Mouse (Mus musculus) testis, adult 2 months (tissue): ENCODE results near the gene Sucnr1. TPM values are rescaled to one million over a fixed set of nuclear protein-coding genes. Genes with fewer than 3 reads are reported as not detected.

Experiments
- H3K27ac ChIP-seq: fragments of 200-500 bp; 2 replicates; pipeline ENCODE4 v1.5.1; 2012; ENCODE audit warnings: low read depth, low read length; ENCODE audit not compliant: control insufficient read depth, insufficient read depth
- H3K27me3 ChIP-seq: fragments of 200-500 bp; 2 replicates; pipeline ENCODE4 v1.6.1; 2012; ENCODE audit warnings: mild to moderate bottlenecking, low read length, moderate library complexity; ENCODE audit not compliant: control insufficient read depth, insufficient read depth
- H3K36me3 ChIP-seq: fragments of 200-500 bp; 2 replicates; pipeline ENCODE4 v1.6.1; 2012; ENCODE audit warnings: mild to moderate bottlenecking, low read length; ENCODE audit not compliant: control insufficient read depth, insufficient read depth
- H3K4me1 ChIP-seq: fragments of 200-500 bp; 2 replicates; pipeline ENCODE4 v1.6.1; 2012; ENCODE audit warnings: low read length; ENCODE audit not compliant: control insufficient read depth, insufficient read depth
- H3K4me3 ChIP-seq: fragments of 200-500 bp; 2 replicates; pipeline ENCODE4 v1.5.1; 2012; ENCODE audit warnings: low read depth, mild to moderate bottlenecking, low read length, moderate library complexity, mixed read lengths; ENCODE audit not compliant: control insufficient read depth
- CTCF ChIP-seq: fragments of 200-500 bp; IDR thresholded peaks from 2 replicates; pipeline ENCODE4 v1.5.1; 2012; ENCODE audit warnings: low read depth, mild to moderate bottlenecking, inconsistent platforms, low read length, moderate library complexity; ENCODE audit not compliant: control insufficient read depth, insufficient read depth, insufficient replicate concordance
- POLR2A ChIP-seq: fragments of 200-500 bp; IDR thresholded peaks from 2 replicates; pipeline ENCODE4 v1.6.1; 2012; ENCODE audit warnings: low read depth, mild to moderate bottlenecking, inconsistent platforms, low read length, moderate library complexity; ENCODE audit not compliant: control insufficient read depth
- polyA plus RNA-seq: library from polyadenylated mRNA; depleted of rRNA; stranded (reverse); fragments of >200 nt; gene quantifications from 2 replicates; pipeline ENCODE4 v1.2.3, GENCODE M21; 2012; rRNA removed

The Sucnr1 gene
- polyA plus RNA-seq, 1 experiment = 0.10 TPM

- TF ChIP-seq CTCF = no peak
- TF ChIP-seq POLR2A = no peak
- no peaks in the 10 kb centered on the region for H3K27me3 ChIP-seq
- no peak overlapping the region for H3K27ac ChIP-seq
These were observed 39.8 kb downstream of the Sucnr1 start for GRCm38 (mm10) chr3:60121449-60121848.

GRCm38 (mm10) chr3:60123859-60124794, 42.5 kb downstream of the Sucnr1 start:
- H3K27ac ChIP-seq = no peak overlapping the region
- no peak for TF ChIP-seq POLR2A
- TF ChIP-seq CTCF = no peak
- H3K4me3 ChIP-seq = no peak overlapping the region
- no peaks in the 10 kb centered on the region for H3K27me3 ChIP-seq
- no peaks in the 10 kb centered on the region for H3K36me3 ChIP-seq
- no peaks in the 10 kb centered on the region for H3K4me1 ChIP-seq

More at GRCm38 (mm10) chr3:60121449-60121848, 39.8 kb downstream of the Sucnr1 start:
- H3K36me3 ChIP-seq = no peaks in the 10 kb centered on the region
- H3K4me3 ChIP-seq = no peak overlapping the region
- no peaks in the 10 kb centered on the region for H3K4me1 ChIP-seq

GRCm38 (mm10) chr3:60126564-60126963, 44.9 kb downstream of the Sucnr1 start:
- no peak overlapping the region for H3K27ac ChIP-seq
- no peak overlapping the region for H3K4me3 ChIP-seq
- no peaks in the 10 kb centered on the region for H3K36me3 ChIP-seq
- no peaks in the 10 kb centered on the region for H3K27me3 ChIP-seq
- no peaks in the 10 kb centered on the region for H3K4me1 ChIP-seq
- TF ChIP-seq POLR2A = no peak

DNA sequence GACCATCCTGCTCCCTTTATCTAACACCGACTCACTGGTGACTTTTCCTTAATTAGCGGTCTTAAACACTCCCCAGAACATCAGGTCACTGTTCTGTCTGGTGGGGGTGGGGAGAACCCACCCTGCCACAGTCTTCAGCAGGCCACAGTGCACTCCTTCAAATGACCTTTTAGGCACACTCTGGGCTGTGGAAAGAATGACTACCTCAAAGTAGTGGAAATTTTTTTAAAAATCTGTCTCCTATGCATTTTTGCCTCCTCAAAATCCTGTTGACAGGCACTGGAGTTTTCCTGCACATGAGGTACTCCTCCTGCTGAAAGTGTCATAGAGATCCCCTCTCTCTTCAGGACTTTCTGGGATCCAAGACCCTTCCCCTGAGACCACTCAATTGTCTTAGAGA, 46.6 kb downstream of the Sucnr1 start:
- no peak for TF ChIP-seq POLR2A
- TF ChIP-seq CTCF = no peak
- H3K27ac ChIP-seq = no peak overlapping the region
- H3K27me3 ChIP-seq = no peaks in the 10 kb centered on the region
- H3K36me3 ChIP-seq = no peaks in the 10 kb centered on the region
- no peaks in the 10 kb centered on the region for H3K4me1 ChIP-seq
- no peak overlapping the region for H3K4me3 ChIP-seq

- no peaks in the 10 kb centered on the region for H3K4me1 ChIP-seq
- no peak for TF ChIP-seq CTCF
- no peak for TF ChIP-seq POLR2A
- H3K4me3 ChIP-seq = no peak overlapping the region
- H3K27me3 ChIP-seq = no peaks in the 10 kb centered on the region
- no peaks in the 10 kb centered on the region for H3K36me3 ChIP-seq
- no peak overlapping the region for H3K27ac ChIP-seq
These were observed 54.1 kb downstream of the Sucnr1 start for GRCm38 (mm10) chr3:60135801-60136200.

Other genes with a start within 250 kb of the Sucnr1 start
- not detected in 2 replicates for gene Gm8298, start 220.8 kb upstream of the Sucnr1 start, polyA plus RNA-seq
- gene C130079G13Rik, start 156.7 kb upstream of the Sucnr1 start, polyA plus RNA-seq = not detected in 2 replicates
- gene Aadacl2, start 75.1 kb upstream of the Sucnr1 start, polyA plus RNA-seq = not detected in 2 replicates
- not detected in 2 replicates for gene Aadac, start 56.2 kb upstream of the Sucnr1 start, polyA plus RNA-seq